Mouse (Mus musculus) neutrophil, adult 5-6 weeks (primary cell): ENCODE data around the gene Kank1. TPM values are rescaled to one million over a fixed set of nuclear protein-coding genes. Genes with fewer than 3 reads are reported as not detected.

Experiments
- ATAC-seq: fragments of 151-379, 151-347 bp; 2 replicates; pipeline ENCODE4 v1.8.0; 2017; ENCODE audit warnings: mild to moderate bottlenecking, moderate TSS enrichment; ENCODE audit not compliant: insufficient number of reproducible peaks, poor library complexity, low FRiP score, severe bottlenecking; ENCODE audit errors: extremely low read depth
- total RNA-seq: library from RNA; stranded (forward); fragments of 200-1000 nt; gene quantifications from 2 replicates; pipeline ENCODE4 v1.2.3, GENCODE M21; 2017

Kank1 gene
- total RNA-seq, 1 experiment from 2014 or later: not detected

DNA sequence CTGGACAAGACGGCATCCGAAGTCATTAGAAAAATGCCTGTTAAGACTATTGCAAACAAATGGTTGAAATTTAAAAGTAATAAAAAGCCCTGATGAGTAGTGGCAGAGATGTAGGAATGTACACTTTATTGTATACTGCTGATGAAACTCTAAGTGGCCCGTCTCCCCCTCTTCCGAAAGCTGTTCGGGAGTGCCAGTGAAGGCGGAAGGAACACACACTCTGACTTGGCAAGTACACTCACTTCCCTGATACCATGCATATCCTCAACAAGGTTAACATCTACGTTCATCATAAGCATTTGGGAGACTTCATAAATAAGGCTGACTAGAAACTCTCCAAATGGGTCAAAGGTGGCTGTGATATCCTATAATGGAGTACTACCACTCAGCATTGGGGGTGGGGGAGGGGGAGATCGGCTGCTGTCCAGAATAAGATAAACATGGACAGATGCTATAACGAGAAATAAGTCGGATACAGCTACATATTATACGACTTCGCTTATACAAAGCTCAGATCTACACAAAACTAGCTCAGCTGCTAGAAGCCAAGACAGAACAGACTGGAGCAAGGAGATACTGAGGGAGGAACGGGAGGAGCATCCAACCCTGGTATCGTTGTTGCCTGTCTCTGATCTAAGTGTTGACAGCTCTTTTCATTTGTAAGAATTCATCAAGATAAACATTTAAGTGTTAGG, 11.2 kb downstream of the Kank1 start:
- no peak for ATAC-seq

GRCm38 (mm10) chr19:25249230-25249629, 12.5 kb downstream of the Kank1 start:
- ATAC-seq: no peak

- ATAC-seq: no peak
Observed at GRCm38 (mm10) chr19:25251610-25252140, 14.9 kb downstream of the Kank1 start.

DNA sequence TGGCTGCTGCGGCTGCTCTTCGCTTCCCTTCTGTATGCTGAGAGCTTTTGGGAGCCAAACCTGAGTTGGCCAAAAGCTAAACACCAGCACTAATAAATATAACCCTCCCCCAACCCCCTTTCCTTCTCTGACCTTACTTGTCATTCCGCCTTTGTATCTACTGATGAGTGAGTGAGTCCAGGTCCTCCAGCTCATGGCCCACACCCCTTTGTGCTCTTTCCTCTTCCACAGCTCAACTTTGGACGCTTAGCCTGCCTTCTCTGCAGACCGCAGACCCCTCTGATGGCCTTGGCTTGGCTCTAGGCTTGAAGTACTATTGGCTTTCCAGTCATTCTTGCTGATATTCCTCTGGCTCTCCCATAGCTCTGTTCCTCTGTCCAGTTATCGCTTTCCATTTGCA, 16.4 kb downstream of the Kank1 start:
- ATAC-seq: no peak

- no peak for ATAC-seq
Observed at GRCm38 (mm10) chr19:25253628-25254027, 16.9 kb downstream of the Kank1 start.

GRCm38 (mm10) chr19:25258321-25258720, 21.5 kb downstream of the Kank1 start:
- no peak for ATAC-seq

- ATAC-seq: no peak
Observed at GRCm38 (mm10) chr19:25266181-25266580, 29.4 kb downstream of the Kank1 start.

GRCm38 (mm10) chr19:25267247-25267646, 30.5 kb downstream of the Kank1 start:
- no peak for ATAC-seq

- no peak for ATAC-seq
Observed at GRCm38 (mm10) chr19:25268532-25268931, 31.8 kb downstream of the Kank1 start.

DNA sequence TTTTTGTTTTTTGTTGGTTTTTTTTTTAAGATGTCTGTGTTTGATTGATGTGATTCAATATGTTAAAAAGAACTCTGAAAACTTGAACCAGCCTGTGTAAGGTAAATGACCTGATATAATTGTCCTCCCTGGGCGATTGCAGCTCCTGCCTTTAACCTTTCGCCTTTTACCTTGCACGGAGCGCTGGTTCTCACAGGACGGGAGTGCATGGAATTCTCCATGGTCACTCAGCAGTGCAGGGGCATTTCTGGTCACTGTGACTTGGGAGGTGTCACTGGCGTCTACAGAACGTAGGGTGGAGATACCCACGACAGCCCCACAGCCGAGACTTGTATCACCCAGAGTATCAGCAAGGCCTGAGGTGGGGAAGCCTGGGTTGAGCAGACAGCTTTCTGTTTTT, 34.8 kb downstream of the Kank1 start:
- ATAC-seq: no peak

- ATAC-seq: no peak
Observed at GRCm38 (mm10) chr19:25273179-25273578, 36.4 kb downstream of the Kank1 start.

GRCm38 (mm10) chr19:25276600-25277395, 40.0 kb downstream of the Kank1 start:
- ATAC-seq: no peak

- ATAC-seq: no peak
Observed at GRCm38 (mm10) chr19:25277761-25278160, 41.0 kb downstream of the Kank1 start.

DNA sequence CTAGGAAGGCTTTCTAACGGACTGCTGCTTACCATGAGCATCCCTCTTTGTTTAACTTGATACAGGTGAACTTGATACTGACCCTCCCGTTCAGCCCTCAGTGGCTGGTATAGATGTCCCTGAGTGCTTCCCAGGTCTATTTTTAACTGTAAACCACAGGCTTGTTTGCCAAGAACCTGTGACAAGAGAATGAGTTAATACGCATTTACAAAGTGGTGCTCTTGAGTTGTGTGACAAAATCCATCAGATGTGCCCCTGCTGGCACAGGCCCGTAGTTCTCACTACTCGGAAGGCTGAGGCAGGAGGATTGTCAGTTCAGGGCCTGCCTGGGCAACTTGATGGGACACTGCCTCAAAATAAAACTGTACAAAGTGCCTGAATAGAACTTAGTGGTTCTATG, 42.8 kb downstream of the Kank1 start:
- ATAC-seq: no peak

- ATAC-seq: no peak
Observed at GRCm38 (mm10) chr19:25283665-25284064, 46.9 kb downstream of the Kank1 start.

DNA sequence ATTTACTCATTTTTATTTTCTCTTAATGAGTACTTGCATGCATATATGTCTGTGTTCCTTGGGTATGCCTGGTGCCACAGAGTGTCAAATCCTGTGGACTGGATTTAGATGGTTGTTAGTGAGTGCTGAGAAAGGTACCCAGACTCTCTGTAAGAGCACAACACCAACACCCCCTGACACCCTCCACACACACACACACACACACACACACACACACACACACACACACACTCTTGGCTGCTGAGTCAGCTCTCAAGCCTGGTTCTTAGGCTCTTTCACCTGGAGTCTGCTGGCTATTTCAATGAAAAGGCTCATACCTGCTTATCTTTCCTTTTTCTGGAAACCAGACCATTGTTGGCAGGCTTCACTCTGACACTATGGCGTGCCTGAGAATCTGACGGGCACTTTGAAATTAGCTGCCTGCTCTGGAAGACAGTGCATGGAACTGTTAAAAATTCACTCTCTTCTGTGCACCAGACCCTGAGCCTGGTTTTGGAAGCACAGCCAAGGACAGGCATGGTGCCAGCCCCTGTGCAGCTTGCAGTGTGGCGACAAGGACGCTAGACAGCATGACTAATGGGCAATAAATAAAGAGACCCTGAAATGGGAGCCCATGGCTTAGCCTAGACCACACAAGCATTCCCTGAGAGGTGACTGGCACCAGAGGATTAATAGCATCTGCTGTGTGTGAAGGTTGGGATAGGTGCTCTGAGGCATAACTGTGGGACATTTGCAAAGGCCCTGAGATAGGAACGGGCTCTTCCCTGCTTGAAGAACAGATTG, 49.2 kb downstream of the Kank1 start:
- ATAC-seq: no peak

DNA sequence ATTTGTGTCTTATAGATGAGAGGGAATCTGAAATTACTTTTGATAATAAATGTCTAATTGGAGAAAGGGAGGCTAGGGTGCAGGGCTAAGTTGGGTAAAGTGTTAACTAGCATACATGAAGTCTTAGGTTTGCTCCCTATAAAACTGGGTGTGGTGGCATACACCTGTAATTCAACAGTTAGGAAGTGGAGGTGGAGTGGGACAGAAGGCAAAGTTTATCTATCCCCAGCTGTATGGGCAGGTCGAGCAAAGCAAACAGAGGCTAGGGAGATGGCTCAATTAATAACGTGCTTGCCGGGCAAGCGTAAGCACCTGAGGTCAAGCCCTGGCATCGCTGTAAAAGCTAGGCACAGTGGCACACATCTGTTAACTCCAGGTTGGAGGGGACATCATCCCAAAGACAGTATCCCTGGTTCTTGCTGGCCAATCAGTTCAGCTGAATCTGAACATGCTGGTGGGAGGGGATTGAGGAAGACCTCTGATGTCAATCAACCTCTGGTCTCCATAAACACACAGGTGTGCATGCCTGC, 54.3 kb downstream of the Kank1 start:
- ATAC-seq: no peak

- no peak for ATAC-seq
Observed at GRCm38 (mm10) chr19:25295207-25295606, 58.4 kb downstream of the Kank1 start.

- no peak for ATAC-seq
Observed at GRCm38 (mm10) chr19:25297269-25297668, 60.5 kb downstream of the Kank1 start.
